Mouse (Mus musculus): ENCODE measurements around the gene St6galnac3. TPM values are rescaled to one million over a fixed set of nuclear protein-coding genes. Genes with fewer than 3 reads are reported as not detected.
"Not testable (repeated sequence)": the region's sequence is repeated elsewhere in the genome, so short reads cannot be mapped to it uniquely, and the experiment has no call there.

Gene St6galnac3
- polyA plus RNA-seq, 1 experiment from 2014 or later, result 34.9 TPM

- Histone ChIP-seq H3K4me3 (replicated peaks; ENCODE audit: low read length) (no peak overlapping the region), H3K27me3 (ENCODE audit: control insufficient read depth, insufficient read depth, low read length) (no peaks in the 10 kb centered on the region), H3K4me1 (ENCODE audit: control insufficient read depth, insufficient read depth, low read length) (no peaks in the 10 kb centered on the region), H3K36me3 (ENCODE audit: control insufficient read depth, insufficient read depth, low read length) (no peaks in the 10 kb centered on the region), H3K27ac (ENCODE audit: low read length) (no peak overlapping the region), H3K9ac (ENCODE audit: low read length) (no peak overlapping the region), H3K4me2 (ENCODE audit: low read depth, low read length) (no peak overlapping the region), H3K9me3 (replicated peaks; ENCODE audit: control insufficient read depth, low read length) (no peaks in the 10 kb centered on the region)
- 92% methylated on average over 2 of the region's 2 CpGs for WGBS
- no peak for ATAC-seq (ENCODE audit: insufficient read depth, low FRiP score)
These were observed 31.6 kb upstream of the St6galnac3 start for GRCm38 (mm10) chr3:153756500-153756996.

DNA sequence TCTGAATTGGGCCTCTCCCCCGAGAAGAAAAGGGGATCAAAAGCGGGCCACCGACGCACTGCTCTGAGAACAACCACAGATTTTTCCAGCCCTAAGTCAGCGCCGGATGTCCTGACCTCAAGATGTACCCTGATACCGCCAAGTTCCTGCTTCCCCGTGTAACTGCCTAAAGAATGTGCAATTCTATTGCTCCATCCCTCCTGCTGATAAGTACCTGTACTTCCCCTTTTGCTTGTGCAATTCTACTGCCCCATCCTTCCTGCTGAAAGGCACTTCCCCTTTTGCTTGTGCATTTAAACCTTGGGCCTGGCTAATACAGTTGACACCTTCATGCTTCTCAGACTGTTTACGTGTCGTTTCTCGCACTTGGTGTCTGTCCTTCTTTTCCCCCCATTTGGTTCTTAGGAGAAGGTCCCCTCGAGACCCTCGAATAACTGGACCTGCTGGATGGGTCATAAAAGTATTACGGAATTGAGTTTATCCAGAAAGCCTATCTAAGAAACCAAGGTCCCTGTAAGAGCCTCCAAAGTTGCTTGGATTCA lies 30.9 kb upstream of the St6galnac3 start:
- ATAC-seq (ENCODE audit: insufficient read depth, low FRiP score); H3K4me3 ChIP-seq (replicated peaks; ENCODE audit: low read length); H3K9me3 ChIP-seq (replicated peaks; ENCODE audit: control insufficient read depth, low read length); H3K27me3 ChIP-seq (ENCODE audit: control insufficient read depth, insufficient read depth, low read length); H3K27ac ChIP-seq (ENCODE audit: low read length); H3K9ac ChIP-seq (ENCODE audit: low read length); H3K4me2 ChIP-seq (ENCODE audit: low read depth, low read length); H3K36me3 ChIP-seq (ENCODE audit: control insufficient read depth, insufficient read depth, low read length); H3K4me1 ChIP-seq (ENCODE audit: control insufficient read depth, insufficient read depth, low read length): not testable (repeated sequence)
- 64% methylated on average over 14 of the region's 14 CpGs for WGBS

- no peak for ATAC-seq (ENCODE audit: insufficient read depth, low FRiP score)
- 46% methylated on average over 1 of the region's 1 CpGs for WGBS
These were observed 26.5 kb upstream of the St6galnac3 start for GRCm38 (mm10) chr3:153751435-153751834.

DNA sequence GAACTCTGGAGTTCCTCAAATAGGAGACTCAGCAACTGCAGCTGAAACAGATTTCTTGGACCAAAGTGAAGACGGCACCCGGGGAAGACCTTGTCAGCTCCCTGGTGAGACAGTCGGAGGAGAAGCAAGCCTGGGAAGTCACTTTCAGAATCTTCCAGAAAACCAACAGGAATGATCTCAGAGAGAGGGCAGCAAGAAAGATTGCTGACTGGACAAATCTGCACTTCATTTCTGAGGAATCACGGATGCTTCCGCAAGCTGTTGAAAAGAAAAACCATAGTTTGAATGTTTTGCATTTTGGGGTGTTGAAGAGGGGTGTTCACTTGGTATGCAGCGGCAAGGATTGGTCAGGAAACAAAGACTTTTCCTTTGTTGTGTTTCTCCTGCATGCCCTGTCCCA lies 24.4 kb upstream of the St6galnac3 start:
- H3K4me1 ChIP-seq (ENCODE audit: control insufficient read depth, insufficient read depth, low read length), result no peaks in the 10 kb centered on the region
- ATAC-seq (ENCODE audit: insufficient read depth, low FRiP score), result no peak
- no peak overlapping the region for H3K4me2 ChIP-seq (ENCODE audit: low read depth, low read length)
- no peak overlapping the region for H3K4me3 ChIP-seq (replicated peaks; ENCODE audit: low read length)
- H3K27me3 ChIP-seq (ENCODE audit: control insufficient read depth, insufficient read depth, low read length), result no peaks in the 10 kb centered on the region
- H3K36me3 ChIP-seq (ENCODE audit: control insufficient read depth, insufficient read depth, low read length), result no peaks in the 10 kb centered on the region
- WGBS, result 76% methylated on average over 6 of the region's 6 CpGs
- no peak overlapping the region for H3K27ac ChIP-seq (ENCODE audit: low read length)
- H3K9me3 ChIP-seq (replicated peaks; ENCODE audit: control insufficient read depth, low read length), result no peaks in the 10 kb centered on the region
- H3K9ac ChIP-seq (ENCODE audit: low read length), result no peak overlapping the region

More at GRCm38 (mm10) chr3:153751435-153751834, 26.5 kb upstream of the St6galnac3 start:
- H3K9me3 ChIP-seq (replicated peaks; ENCODE audit: control insufficient read depth, low read length), result no peaks in the 10 kb centered on the region
- no peak overlapping the region for H3K9ac ChIP-seq (ENCODE audit: low read length)
- no peaks in the 10 kb centered on the region for H3K36me3 ChIP-seq (ENCODE audit: control insufficient read depth, insufficient read depth, low read length)
- H3K27me3 ChIP-seq (ENCODE audit: control insufficient read depth, insufficient read depth, low read length), result no peaks in the 10 kb centered on the region
- no peak overlapping the region for H3K27ac ChIP-seq (ENCODE audit: low read length)
- no peak overlapping the region for H3K4me3 ChIP-seq (replicated peaks; ENCODE audit: low read length)
- H3K4me1 ChIP-seq (ENCODE audit: control insufficient read depth, insufficient read depth, low read length), result no peaks in the 10 kb centered on the region
- no peak overlapping the region for H3K4me2 ChIP-seq (ENCODE audit: low read depth, low read length)

- ATAC-seq (ENCODE audit: insufficient read depth, low FRiP score), result no peak
- Histone ChIP-seq H3K4me2 (ENCODE audit: low read depth, low read length) (no peak overlapping the region), H3K9me3 (replicated peaks; ENCODE audit: control insufficient read depth, low read length) (no peaks in the 10 kb centered on the region), H3K36me3 (ENCODE audit: control insufficient read depth, insufficient read depth, low read length) (no peaks in the 10 kb centered on the region), H3K4me3 (replicated peaks; ENCODE audit: low read length) (no peak overlapping the region), H3K27ac (ENCODE audit: low read length) (no peak overlapping the region), H3K4me1 (ENCODE audit: control insufficient read depth, insufficient read depth, low read length) (no peaks in the 10 kb centered on the region), H3K9ac (ENCODE audit: low read length) (no peak overlapping the region), H3K27me3 (ENCODE audit: control insufficient read depth, insufficient read depth, low read length) (no peaks in the 10 kb centered on the region)
- WGBS, result 84% methylated on average over 3 of the region's 3 CpGs
These were observed 23.3 kb upstream of the St6galnac3 start for GRCm38 (mm10) chr3:153748293-153748692.

DNA sequence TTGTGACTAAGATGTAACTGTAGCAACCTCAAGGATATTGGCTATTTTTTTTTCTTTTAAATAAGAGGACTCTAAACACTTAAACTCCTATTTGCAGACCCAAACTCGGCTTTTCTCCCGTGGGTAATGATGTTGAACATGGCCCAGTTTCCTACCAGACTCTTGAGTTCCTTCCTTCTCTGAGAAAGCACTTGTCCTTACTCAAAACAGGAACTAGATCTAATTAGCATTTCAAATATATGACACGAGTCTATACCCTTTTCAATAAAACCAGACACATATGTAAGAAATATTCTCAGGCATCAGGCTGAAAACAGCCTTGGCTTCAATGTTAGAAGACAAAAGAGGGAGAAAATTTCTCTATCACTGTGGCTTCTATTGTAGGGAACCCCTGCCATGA lies 20.1 kb upstream of the St6galnac3 start:
- Histone ChIP-seq H3K4me3 (replicated peaks; ENCODE audit: low read length) (no peak overlapping the region), H3K27ac (ENCODE audit: low read length) (no peak overlapping the region), H3K4me2 (ENCODE audit: low read depth, low read length) (no peak overlapping the region), H3K9ac (ENCODE audit: low read length) (no peak overlapping the region), H3K36me3 (ENCODE audit: control insufficient read depth, insufficient read depth, low read length) (no peaks in the 10 kb centered on the region), H3K27me3 (ENCODE audit: control insufficient read depth, insufficient read depth, low read length) (no peaks in the 10 kb centered on the region), H3K9me3 (replicated peaks; ENCODE audit: control insufficient read depth, low read length) (no peaks in the 10 kb centered on the region), H3K4me1 (ENCODE audit: control insufficient read depth, insufficient read depth, low read length) (no peaks in the 10 kb centered on the region)
- 70% methylated on average over 3 of the region's 3 CpGs for WGBS
- no peak for ATAC-seq (ENCODE audit: insufficient read depth, low FRiP score)

DNA sequence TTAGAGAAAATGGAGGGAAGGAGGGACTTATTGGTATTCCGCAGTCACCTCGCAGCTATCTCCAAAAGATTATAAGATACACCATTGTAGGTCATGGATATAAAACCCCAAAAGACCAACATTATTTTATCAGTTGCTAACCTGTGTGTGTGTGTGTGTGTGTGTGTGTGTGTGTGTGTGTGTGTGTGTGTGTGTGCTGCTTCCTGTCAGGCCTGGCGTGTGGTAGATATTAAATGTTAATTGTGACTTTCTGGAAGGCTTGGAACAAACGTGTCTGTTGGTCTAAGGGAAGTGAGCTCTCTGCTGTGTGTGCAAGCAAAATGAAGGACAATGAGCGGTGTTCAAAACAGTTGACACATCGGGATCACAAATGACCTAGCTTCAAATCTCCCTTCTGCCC lies 19.5 kb upstream of the St6galnac3 start:
- whole genome bisulfite sequencing, result 78% methylated on average over 6 of the region's 6 CpGs
- H3K4me3 ChIP-seq (replicated peaks; ENCODE audit: low read length), result no peak overlapping the region
- H3K4me1 ChIP-seq (ENCODE audit: control insufficient read depth, insufficient read depth, low read length), result no peaks in the 10 kb centered on the region
- H3K27ac ChIP-seq (ENCODE audit: low read length), result no peak overlapping the region
- no peaks in the 10 kb centered on the region for H3K9me3 ChIP-seq (replicated peaks; ENCODE audit: control insufficient read depth, low read length)
- H3K36me3 ChIP-seq (ENCODE audit: control insufficient read depth, insufficient read depth, low read length), result no peaks in the 10 kb centered on the region
- no peak for ATAC-seq (ENCODE audit: insufficient read depth, low FRiP score)
- H3K9ac ChIP-seq (ENCODE audit: low read length), result no peak overlapping the region
- H3K4me2 ChIP-seq (ENCODE audit: low read depth, low read length), result no peak overlapping the region
- H3K27me3 ChIP-seq (ENCODE audit: control insufficient read depth, insufficient read depth, low read length), result no peaks in the 10 kb centered on the region

GRCm38 (mm10) chr3:153741800-153742199 lies 16.8 kb upstream of the St6galnac3 start:
- Histone ChIP-seq H3K4me2 (ENCODE audit: low read depth, low read length) (no peak overlapping the region), H3K36me3 (ENCODE audit: control insufficient read depth, insufficient read depth, low read length) (no peaks in the 10 kb centered on the region), H3K4me3 (replicated peaks; ENCODE audit: low read length) (no peak overlapping the region), H3K27ac (ENCODE audit: low read length) (no peak overlapping the region), H3K27me3 (ENCODE audit: control insufficient read depth, insufficient read depth, low read length) (no peaks in the 10 kb centered on the region), H3K4me1 (ENCODE audit: control insufficient read depth, insufficient read depth, low read length) (peaks cover 6% of the 10 kb centered on the region; the same call in 1 of the 2 replicates), H3K9me3 (replicated peaks; ENCODE audit: control insufficient read depth, low read length) (no peaks in the 10 kb centered on the region), H3K9ac (ENCODE audit: low read length) (no peak overlapping the region)
- WGBS, result 85% methylated on average over 7 of the region's 7 CpGs
- no peak for ATAC-seq (ENCODE audit: insufficient read depth, low FRiP score)

DNA sequence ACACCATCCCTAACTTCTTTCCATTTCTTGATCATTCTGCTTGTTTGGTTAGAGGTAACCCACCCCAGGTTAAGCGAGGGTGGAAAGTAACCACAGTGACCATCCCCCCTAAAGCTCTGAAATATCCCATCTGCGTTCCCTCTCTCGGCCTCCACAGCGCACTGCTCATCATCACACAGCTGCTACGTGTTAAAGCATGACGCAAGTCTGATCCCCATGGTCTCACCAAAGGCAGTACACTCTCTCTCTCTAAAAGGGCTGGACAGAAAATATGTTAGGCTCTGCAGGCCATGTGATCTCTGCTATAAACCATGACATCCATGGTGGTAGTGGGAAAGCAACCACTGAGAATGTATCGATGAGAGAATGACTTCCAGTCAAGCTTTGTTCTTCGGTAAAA lies 14.4 kb upstream of the St6galnac3 start:
- Histone ChIP-seq H3K9ac (ENCODE audit: low read length) (no peak overlapping the region), H3K4me2 (ENCODE audit: low read depth, low read length) (no peak overlapping the region), H3K9me3 (replicated peaks; ENCODE audit: control insufficient read depth, low read length) (no peaks in the 10 kb centered on the region), H3K4me1 (ENCODE audit: control insufficient read depth, insufficient read depth, low read length) (peaks cover 6% of the 10 kb centered on the region; the same call in 1 of the 2 replicates), H3K27ac (ENCODE audit: low read length) (peak overlapping the region; percentile 54; the same call in 1 of the 2 replicates), H3K27me3 (ENCODE audit: control insufficient read depth, insufficient read depth, low read length) (no peaks in the 10 kb centered on the region), H3K4me3 (replicated peaks; ENCODE audit: low read length) (no peak overlapping the region), H3K36me3 (ENCODE audit: control insufficient read depth, insufficient read depth, low read length) (no peaks in the 10 kb centered on the region)
- WGBS, result 55% methylated on average over 8 of the region's 8 CpGs
- ATAC-seq (ENCODE audit: insufficient read depth, low FRiP score), result peak; percentile 81; the same call in 1 of the 2 replicates
